Mouse (Mus musculus): Measurements from ENCODE around the gene Cadm1. TPM values are rescaled to one million over a fixed set of nuclear protein-coding genes. Genes with fewer than 3 reads are reported as not detected.

Cadm1 gene
- polyA plus RNA-seq, 1 experiment: 92.2 TPM

DNA sequence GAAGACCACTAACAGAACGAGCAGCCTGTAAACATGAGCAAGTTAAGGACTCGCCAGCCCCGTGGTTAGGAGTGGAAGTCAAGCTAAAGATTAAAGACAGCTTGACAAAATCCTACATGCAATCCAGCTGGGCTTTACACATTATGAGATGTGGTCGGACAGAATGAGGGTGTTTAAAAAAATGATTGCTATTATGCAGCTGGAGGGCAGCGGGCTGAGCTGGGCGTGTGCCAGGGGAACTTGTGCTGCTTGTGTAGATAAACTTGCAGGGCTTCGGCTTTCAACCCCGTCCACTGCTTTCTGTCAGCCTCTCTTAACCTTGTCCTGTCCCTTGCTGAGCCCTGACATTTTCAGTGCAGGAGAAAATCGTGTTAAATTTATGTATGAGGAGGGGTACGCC is 158.3 kb downstream of the Cadm1 start:
- Histone ChIP-seq H3K4me1 (ENCODE audit: control insufficient read depth, insufficient read depth, low read length) (no peaks in the 10 kb centered on the region), H3K4me3 (ENCODE audit: control insufficient read depth, low read depth, low read length) (no peak overlapping the region), H3K27me3 (ENCODE audit: control insufficient read depth, insufficient read depth, low read length) (no peaks in the 10 kb centered on the region), H3K36me3 (ENCODE audit: control insufficient read depth, insufficient read depth, low read length) (no peaks in the 10 kb centered on the region), H3K27ac (ENCODE audit: control insufficient read depth, insufficient read depth, low read depth, low read length) (peak overlapping the region; percentile 21; the same call in 1 of the 2 replicates)
- TF ChIP-seq CTCF (IDR thresholded peaks at IDR 0.05; ENCODE audit: control insufficient read depth, insufficient read depth, insufficient replicate concordance, low read depth, low read length) (no peak), POLR2A (IDR thresholded peaks at IDR 0.05; ENCODE audit: control insufficient read depth, low read depth, low read length) (no peak)

DNA sequence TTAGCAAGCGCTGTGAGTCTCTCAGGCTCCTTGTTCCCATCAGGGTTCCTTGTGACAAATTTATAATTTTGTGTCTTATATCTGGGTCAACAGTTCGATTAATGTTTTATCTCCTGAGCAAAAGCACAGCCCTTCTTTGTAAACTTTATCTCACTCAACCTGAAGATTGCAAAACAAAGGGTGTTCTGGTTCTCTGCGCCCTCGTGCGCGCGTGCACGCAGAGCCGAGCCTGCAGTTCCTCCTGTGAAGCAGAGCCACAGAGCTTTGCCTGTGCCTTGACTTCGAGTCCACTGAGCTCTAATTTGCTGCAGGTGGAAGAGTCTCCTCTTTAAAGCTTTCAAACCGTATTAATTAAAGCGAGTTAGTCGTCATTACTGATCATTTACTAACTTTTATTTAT is 162.9 kb downstream of the Cadm1 start:
- Histone ChIP-seq H3K36me3 (ENCODE audit: control insufficient read depth, insufficient read depth, low read length) (no peaks in the 10 kb centered on the region), H3K27me3 (ENCODE audit: control insufficient read depth, insufficient read depth, low read length) (no peaks in the 10 kb centered on the region), H3K4me1 (ENCODE audit: control insufficient read depth, insufficient read depth, low read length) (no peaks in the 10 kb centered on the region), H3K4me3 (ENCODE audit: control insufficient read depth, low read depth, low read length) (no peak overlapping the region), H3K27ac (ENCODE audit: control insufficient read depth, insufficient read depth, low read depth, low read length) (no peak overlapping the region)
- TF ChIP-seq CTCF (IDR thresholded peaks at IDR 0.05; ENCODE audit: control insufficient read depth, insufficient read depth, insufficient replicate concordance, low read depth, low read length) (no peak), POLR2A (IDR thresholded peaks at IDR 0.05; ENCODE audit: control insufficient read depth, low read depth, low read length) (peak; percentile 39; the same call in 1 of the 2 replicates)

- Histone ChIP-seq H3K36me3 (ENCODE audit: control insufficient read depth, insufficient read depth, low read length) (no peaks in the 10 kb centered on the region), H3K27me3 (ENCODE audit: control insufficient read depth, insufficient read depth, low read length) (no peaks in the 10 kb centered on the region), H3K4me3 (ENCODE audit: control insufficient read depth, low read depth, low read length) (no peak overlapping the region), H3K4me1 (ENCODE audit: control insufficient read depth, insufficient read depth, low read length) (no peaks in the 10 kb centered on the region; the same call in none of the 2 replicates), H3K27ac (ENCODE audit: control insufficient read depth, insufficient read depth, low read depth, low read length) (no peak overlapping the region)
- TF ChIP-seq POLR2A (IDR thresholded peaks at IDR 0.05; ENCODE audit: control insufficient read depth, low read depth, low read length) (no peak), CTCF (IDR thresholded peaks at IDR 0.05; ENCODE audit: control insufficient read depth, insufficient read depth, insufficient replicate concordance, low read depth, low read length) (no peak)
These were observed 169.1 kb downstream of the Cadm1 start for GRCm38 (mm10) chr9:47699026-47699425.

DNA sequence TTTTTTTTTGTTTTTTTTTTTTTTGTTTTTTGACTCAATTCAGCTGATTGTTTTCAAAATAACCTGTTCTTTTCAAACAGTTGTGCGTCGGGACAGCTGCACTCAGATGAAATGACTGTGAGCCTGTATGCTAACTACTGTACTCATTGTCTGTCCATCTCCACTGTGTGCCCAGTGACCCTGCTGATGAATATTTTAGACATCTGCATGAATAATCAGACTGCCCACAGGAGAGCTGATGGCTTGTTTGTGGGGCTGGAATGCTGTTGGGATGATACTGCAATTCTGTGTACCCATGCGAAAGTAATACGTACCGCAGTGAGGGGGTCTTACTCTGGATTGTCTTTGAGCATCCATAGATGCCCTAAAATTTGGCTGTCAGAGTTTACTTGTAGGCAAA is 170.0 kb downstream of the Cadm1 start:
- TF ChIP-seq CTCF (IDR thresholded peaks at IDR 0.05; ENCODE audit: control insufficient read depth, insufficient read depth, insufficient replicate concordance, low read depth, low read length): no peak
- no peak for TF ChIP-seq POLR2A (IDR thresholded peaks at IDR 0.05; ENCODE audit: control insufficient read depth, low read depth, low read length)
- H3K4me1 ChIP-seq (ENCODE audit: control insufficient read depth, insufficient read depth, low read length): no peaks in the 10 kb centered on the region; the same call in none of the 2 replicates

GRCm38 (mm10) chr9:47703026-47703876 is 173.3 kb downstream of the Cadm1 start:
- no peaks in the 10 kb centered on the region; the same call in none of the 2 replicates for H3K4me1 ChIP-seq (ENCODE audit: control insufficient read depth, insufficient read depth, low read length)
- no peak for TF ChIP-seq CTCF (IDR thresholded peaks at IDR 0.05; ENCODE audit: control insufficient read depth, insufficient read depth, insufficient replicate concordance, low read depth, low read length)
- peak; percentile 81 for TF ChIP-seq POLR2A (IDR thresholded peaks at IDR 0.05; ENCODE audit: control insufficient read depth, low read depth, low read length)
- no peaks in the 10 kb centered on the region for H3K27me3 ChIP-seq (ENCODE audit: control insufficient read depth, insufficient read depth, low read length)
- no peaks in the 10 kb centered on the region for H3K36me3 ChIP-seq (ENCODE audit: control insufficient read depth, insufficient read depth, low read length)
- peak overlapping the region; percentile 94 for H3K27ac ChIP-seq (ENCODE audit: control insufficient read depth, insufficient read depth, low read depth, low read length)
- H3K4me3 ChIP-seq (ENCODE audit: control insufficient read depth, low read depth, low read length): peak overlapping the region; percentile 89

More for the DNA sequence above, 170.0 kb downstream of the Cadm1 start:
- H3K4me3 ChIP-seq (ENCODE audit: control insufficient read depth, low read depth, low read length): no peak overlapping the region
- H3K27ac ChIP-seq (ENCODE audit: control insufficient read depth, insufficient read depth, low read depth, low read length): no peak overlapping the region
- H3K27me3 ChIP-seq (ENCODE audit: control insufficient read depth, insufficient read depth, low read length): no peaks in the 10 kb centered on the region
- H3K36me3 ChIP-seq (ENCODE audit: control insufficient read depth, insufficient read depth, low read length): no peaks in the 10 kb centered on the region

DNA sequence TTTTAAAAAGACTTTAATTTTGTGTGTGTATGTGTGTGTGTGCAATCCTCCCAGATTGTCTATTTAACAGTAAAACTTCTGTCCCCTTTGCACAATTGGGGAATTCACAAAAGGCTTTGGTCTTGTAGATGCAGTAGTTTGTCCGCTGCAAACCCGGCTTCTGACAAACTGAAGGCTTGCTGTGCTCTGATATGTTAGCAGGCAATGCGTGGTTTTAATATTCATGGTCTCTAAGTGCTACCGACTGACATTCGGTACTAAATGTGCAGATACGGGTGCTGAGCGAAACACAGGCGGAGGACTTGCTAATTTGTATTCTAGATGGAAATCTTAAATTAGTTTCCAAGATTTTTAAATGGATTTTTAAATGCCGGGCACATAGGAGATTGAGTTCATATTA is 176.4 kb downstream of the Cadm1 start:
- no peaks in the 10 kb centered on the region for H3K27me3 ChIP-seq (ENCODE audit: control insufficient read depth, insufficient read depth, low read length)
- no peaks in the 10 kb centered on the region; the same call in none of the 2 replicates for H3K4me1 ChIP-seq (ENCODE audit: control insufficient read depth, insufficient read depth, low read length)
- TF ChIP-seq CTCF (IDR thresholded peaks at IDR 0.05; ENCODE audit: control insufficient read depth, insufficient read depth, insufficient replicate concordance, low read depth, low read length) (no peak), POLR2A (IDR thresholded peaks at IDR 0.05; ENCODE audit: control insufficient read depth, low read depth, low read length) (no peak)
- no peak overlapping the region for H3K27ac ChIP-seq (ENCODE audit: control insufficient read depth, insufficient read depth, low read depth, low read length)
- H3K4me3 ChIP-seq (ENCODE audit: control insufficient read depth, low read depth, low read length): no peak overlapping the region
- H3K36me3 ChIP-seq (ENCODE audit: control insufficient read depth, insufficient read depth, low read length): no peaks in the 10 kb centered on the region

DNA sequence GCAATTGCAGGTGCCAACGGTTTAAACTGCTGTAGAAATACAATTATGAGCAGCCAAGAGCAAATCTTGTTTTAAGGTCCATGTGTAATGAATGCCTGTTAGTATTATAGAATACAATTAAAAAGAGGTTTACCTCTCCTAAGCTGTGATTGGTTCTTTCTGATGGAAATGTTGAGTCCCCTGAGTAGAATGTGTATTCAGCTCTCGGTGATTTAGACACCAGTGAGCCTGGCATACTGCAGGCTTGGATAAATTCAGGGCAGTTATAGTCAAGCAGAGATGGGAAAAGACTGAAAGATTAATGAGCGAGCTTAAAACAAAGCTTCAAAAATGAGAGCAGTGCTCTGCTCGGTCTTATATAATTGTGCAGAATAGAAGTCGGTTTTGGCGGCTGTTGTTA is 177.4 kb downstream of the Cadm1 start:
- Histone ChIP-seq H3K27ac (ENCODE audit: control insufficient read depth, insufficient read depth, low read depth, low read length) (no peak overlapping the region), H3K27me3 (ENCODE audit: control insufficient read depth, insufficient read depth, low read length) (no peaks in the 10 kb centered on the region), H3K36me3 (ENCODE audit: control insufficient read depth, insufficient read depth, low read length) (no peaks in the 10 kb centered on the region), H3K4me3 (ENCODE audit: control insufficient read depth, low read depth, low read length) (no peak overlapping the region), H3K4me1 (ENCODE audit: control insufficient read depth, insufficient read depth, low read length) (no peaks in the 10 kb centered on the region; the same call in none of the 2 replicates)
- TF ChIP-seq POLR2A (IDR thresholded peaks at IDR 0.05; ENCODE audit: control insufficient read depth, low read depth, low read length) (no peak), CTCF (IDR thresholded peaks at IDR 0.05; ENCODE audit: control insufficient read depth, insufficient read depth, insufficient replicate concordance, low read depth, low read length) (no peak)

Data from testis, adult 2 months (tissue).